Mouse (Mus musculus): Measurements from ENCODE around the gene Dlg2. TPM values are rescaled to one million over a fixed set of nuclear protein-coding genes. Genes with fewer than 3 reads are reported as not detected.

The Dlg2 gene
- 100 to 1,000 TPM; 394 to 431 TPM for total RNA-seq (2021)
- long read RNA-seq, experiment 1, partial matches to known transcripts: 4 of 24 reads
- long read RNA-seq, experiment 1, other reads (novel, unspliced or antisense): 16 of 24 reads
- long read RNA-seq, experiment 2, partial matches to known transcripts: 2 of 20 reads
- long read RNA-seq, experiment 2, other reads (novel, unspliced or antisense): 14 of 20 reads

DNA sequence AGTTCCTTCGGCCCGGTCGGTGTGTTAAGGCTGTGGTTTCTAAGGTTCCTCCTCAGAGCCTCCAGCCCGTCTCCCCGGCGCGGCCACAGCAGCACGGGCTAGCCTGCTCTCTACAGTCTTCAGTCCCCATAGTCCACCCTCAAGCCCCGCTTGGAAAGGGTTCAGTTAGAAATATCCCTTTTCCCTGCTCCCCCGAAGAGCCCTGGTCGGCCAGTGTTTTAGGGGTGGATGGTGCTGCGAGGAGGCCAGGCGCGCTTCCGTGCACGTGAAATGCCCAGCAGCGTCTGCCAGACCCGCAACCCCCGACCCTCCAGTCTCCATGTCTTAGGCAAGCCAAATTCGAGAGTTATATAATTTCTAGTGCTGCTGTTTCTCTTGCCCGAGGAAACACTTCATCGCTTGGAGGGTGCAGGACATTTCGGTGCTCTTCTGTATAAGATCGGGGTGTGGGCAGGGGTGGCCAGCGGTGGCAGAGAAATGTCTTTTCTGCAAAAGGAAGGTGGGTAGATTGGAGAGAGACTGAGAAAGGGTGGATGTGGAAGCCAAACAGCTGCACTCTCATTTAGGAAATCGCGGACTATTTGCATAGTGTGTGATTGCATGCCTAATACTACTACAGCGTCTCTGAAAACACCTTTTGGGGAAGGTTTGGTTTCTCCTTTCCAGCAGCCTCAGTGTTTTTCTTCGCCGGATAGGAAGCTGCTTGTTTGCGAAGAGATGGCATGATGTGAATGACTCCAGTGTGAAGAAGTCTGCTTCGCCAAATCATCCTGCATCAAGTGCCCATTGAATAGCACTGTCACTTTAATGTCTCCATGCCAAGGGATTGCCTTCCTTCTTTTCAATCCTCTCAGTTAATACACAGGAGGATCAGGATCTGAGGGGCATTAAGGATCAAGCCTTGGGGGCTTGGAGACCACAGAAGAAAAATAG lies at the start of gene Dlg2:
TSS of gene Dlg2 (plus strand) at position 360 of the 933 bp plus-strand sequence.
- intact Hi-C loops (cut with DNase I): no loop called here
- peak; percentile 50 to 66 for DNase-seq (ENCODE audit: low spot score in 2 of 2)

DNA sequence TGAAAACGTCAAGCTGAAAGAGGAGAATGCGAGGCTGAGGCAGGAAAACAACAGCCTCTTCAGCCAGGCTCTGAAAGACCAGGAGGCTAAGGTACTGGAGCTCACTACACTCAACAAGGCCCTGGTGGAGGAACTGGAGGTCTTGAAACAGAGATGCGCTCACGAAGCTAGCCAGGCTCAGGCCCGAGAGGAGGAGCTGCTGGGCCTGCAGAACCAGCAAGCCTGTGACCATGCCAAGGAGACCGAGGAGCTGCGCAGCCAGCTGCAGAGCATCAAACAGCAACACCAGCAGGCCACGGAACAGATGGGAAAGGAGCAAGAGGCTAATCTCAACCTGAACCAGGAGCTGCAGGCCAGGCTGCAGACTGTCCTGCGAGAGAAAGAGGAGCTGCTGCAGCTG lies 49.5 kb upstream of the Dlg2 start:
- DNase-seq (ENCODE audit: low spot score in 2 of 2): no peak
- intact Hi-C loops (cut with DNase I): no loop called here

DNA sequence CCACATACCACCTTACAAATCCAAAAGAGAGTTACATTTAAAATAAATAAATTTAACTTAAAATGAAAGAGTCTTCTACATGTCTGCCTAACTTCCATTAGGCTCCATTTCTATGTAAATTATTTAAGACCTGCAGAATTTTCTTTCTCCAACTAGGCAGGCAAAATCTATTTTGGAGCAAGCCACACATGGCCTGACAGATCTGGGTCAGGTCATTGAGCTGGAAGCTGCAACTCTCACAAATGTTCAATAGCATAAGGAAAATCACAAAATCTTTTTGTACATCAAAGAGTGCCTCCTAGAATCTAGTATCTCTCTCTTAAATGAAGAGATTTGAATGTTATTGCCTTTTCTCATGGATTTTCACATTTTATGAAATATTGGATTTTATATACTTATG lies 44.3 kb upstream of the Dlg2 start:
- DNase-seq (ENCODE audit: low spot score in 2 of 2): no peak
- intact Hi-C loops (cut with DNase I): no loop called here

DNA sequence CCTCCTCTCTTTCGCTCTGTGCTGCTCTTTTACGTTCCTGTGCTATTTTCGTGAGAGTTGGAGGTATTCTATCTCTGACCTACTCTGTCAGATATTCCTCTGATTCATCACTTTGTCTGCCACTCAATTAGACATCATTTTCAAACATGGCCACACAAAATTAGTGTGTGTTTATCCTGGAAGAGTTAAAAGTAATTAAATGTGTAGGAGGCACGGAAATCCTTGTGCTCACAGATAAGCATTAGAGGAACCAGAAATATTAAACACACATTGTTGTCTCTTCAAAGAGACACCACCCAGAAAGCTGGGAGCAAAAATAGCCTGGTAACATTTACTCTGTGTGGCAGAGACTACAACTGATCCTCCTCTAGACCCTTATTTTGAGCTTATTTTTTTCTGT lies 36.4 kb upstream of the Dlg2 start:
- intact Hi-C loops (cut with DNase I): no loop called here
- no peak for DNase-seq (ENCODE audit: low spot score in 2 of 2)

DNA sequence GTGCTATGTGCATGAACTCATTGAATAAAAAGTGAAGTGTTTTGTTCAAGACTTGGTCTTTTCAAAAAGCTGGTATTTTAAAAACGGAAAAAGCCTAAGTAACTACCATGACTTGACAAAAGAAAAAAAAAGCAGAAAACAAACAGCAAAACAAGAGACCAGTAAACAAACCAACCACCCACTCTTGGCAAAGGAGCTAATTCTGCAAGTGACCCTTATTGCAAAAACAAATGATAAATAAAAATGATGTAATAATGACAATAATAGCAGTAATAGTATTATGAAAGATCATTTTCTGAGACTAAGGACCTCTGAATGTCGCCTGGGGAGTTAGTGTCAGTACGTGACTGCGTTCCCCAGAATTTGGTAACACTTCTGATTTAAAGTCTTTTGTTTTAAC lies 34.4 kb upstream of the Dlg2 start:
- intact Hi-C loops (cut with DNase I): no loop called here

DNA sequence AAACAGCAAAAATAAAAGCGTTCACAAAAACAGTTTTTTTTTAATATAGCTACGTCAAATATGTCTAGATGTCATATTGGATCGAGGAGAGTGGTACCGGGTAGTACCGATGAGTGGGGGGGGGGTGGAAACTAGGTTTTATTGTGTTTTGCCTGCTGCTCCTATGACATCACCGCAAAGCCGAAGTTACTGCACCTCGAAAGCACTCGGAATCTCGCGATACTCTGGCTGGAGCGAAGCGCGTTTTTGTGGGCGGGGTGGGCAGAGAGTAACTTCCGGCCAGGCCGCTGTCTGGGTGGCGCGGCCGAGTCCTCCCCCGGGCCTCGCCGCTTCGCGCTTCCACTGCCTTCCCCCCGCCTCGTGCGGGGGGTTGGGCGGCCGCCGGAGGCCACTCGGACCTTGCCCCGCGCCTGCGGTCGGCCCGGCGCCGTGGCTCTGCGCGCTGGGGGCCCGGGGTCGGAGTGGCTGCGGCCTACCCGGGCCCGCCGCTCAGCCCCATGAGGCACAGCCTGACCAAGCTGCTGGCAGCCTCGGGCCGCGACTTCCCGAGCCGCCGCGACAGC lies 33.9 kb upstream of the Dlg2 start, which contains the start of gene Crebzf:
TSS of gene Crebzf (plus strand) at position 212 of the 563 bp plus-strand sequence.
- peak; percentile 96 to 98 for DNase-seq (ENCODE audit: low spot score in 2 of 2)
- intact Hi-C loops (cut with DNase I): no loop called here

More for the DNA sequence above, 34.4 kb upstream of the Dlg2 start:
- no peak for DNase-seq (ENCODE audit: low spot score in 2 of 2)

DNA sequence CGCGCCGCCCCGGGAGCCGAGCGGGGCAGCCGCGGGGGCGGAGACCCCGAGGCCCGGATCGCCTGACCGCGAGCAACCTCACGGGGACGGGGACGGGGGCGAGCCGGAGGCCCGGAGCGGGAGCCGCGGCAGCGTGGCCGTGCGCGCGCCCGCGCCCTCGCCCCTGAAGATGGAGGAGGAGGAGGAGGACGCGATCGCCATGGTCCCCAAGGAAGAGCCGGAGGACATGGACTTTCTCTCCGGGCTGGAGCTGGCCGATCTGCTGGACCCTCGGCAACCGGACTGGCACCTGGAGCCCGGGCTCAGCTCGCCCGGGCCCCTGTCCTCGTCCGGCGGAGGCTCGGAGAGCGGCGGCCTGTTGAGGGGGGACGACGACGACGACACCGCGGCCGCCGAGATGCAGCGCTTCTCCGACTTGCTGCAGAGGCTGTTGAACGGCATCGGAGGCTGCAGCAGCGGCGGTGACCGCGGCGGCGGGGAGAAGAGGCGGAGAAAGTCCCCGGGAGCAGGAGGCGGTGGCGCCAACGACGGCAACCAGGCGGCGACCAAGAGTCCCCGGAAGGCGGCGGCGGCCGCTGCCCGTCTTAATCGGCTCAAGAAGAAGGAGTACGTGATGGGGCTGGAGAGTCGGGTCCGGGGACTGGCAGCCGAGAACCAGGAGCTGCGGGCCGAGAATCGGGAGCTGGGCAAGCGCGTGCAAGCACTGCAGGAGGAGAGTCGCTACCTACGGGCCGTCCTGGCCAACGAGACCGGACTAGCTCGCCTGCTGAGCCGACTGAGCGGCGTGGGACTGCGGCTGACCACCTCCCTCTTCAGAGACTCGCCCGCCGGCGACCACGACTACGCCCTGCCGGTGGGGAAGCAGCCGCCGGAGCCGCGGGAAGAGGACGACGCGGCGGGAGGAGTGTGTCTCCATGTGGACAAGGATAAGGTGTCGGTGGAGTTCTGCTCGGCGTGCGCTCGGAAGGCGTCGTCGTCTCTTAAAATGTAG lies 33.1 kb upstream of the Dlg2 start:
- peak; percentile 52 to 62 for DNase-seq (ENCODE audit: low spot score in 2 of 2)
- intact Hi-C loops (cut with DNase I): no loop called here

DNA sequence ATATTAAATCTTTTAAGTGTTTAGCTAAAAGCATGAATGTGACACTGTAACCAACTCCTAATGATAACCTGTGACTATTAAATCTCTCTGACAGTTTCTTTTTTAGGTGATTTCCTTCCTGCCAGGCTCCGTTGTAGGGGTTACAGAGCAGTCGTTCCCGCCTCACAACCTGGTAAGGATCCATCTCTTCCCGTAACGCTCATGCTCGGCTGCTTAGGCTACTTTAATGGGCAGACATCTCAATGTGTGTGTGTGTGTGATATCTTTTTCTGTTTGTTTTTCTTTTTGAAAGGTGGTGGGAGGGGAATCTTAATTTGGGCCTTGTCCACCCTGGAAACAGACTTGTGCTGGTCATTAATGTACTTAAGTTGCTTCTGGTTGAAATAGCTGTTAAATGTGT lies 32.3 kb upstream of the Dlg2 start:
- intact Hi-C loops (cut with DNase I): no loop called here
- no peak for DNase-seq (ENCODE audit: low spot score in 2 of 2)

DNA sequence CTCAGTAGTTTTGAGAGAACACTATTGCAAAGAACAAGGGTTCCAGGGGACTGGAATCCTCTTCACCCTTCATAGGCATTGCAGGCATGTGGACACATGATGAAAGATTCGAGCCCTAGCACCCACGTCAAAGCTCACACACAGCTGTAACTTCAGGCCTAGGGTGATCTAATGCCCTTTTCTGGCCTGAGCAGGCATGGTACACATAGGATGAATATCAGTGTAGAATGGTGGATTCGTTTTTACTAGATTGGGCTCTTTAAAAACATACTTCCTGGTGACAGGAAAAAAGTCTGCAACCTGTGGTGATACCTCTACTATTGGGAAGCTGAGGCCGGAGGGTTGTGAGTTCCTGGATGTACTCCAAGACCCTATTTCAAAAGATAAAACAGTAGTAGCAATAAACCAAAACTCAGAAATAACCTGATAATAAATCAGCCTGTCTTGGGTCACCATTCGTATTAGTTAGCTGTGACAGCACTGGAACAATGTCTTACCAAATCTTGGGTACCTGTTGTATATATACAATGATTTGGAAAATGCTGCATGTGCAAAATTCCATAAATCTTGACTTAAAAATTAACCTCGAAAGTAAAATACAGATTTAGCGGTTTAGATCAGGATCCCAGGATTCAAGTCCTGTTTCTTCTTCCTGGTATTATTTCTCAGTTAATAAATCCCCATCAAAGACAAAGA lies 20.2 kb upstream of the Dlg2 start:
- no peak for DNase-seq (ENCODE audit: low spot score in 2 of 2)
- intact Hi-C loops (cut with DNase I): no loop called here

DNA sequence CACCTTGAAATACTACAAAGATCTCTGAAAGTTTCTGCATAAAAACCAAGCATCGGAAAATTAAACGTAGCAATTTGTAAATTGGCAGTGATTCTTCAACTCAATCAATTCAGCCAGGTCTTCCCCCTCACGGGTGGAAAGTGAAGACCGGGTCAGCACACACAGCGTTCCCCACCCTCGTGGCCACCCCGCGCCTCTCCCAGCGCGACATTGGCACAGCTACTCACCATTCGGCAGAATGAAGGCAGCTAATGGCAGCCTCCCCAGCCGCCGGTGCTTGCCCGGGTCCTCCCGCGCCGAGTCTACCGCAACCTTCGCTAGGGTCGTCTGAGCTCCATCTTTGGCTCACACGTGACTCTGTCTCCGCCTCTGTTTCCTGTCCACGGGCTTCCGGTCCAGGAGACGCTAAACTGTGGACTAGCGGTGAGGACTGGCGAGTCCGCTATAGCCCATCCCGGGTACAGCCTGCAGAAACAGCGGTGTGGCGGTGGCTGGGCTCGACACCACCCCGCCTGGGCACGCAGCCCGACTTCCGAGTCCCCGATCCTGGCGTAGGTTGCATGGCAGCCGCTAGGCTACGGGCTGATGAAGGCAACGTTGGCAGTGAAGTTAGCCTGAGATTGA lies 19.5 kb upstream of the Dlg2 start, which contains the start of gene Tmem126a:
TSS of gene Tmem126a (minus strand) at position 385 of the 624 bp plus-strand sequence.
- peak; percentile 84 to 86 for DNase-seq (ENCODE audit: low spot score in 2 of 2)
- intact Hi-C loops (cut with DNase I): no loop called here

DNA sequence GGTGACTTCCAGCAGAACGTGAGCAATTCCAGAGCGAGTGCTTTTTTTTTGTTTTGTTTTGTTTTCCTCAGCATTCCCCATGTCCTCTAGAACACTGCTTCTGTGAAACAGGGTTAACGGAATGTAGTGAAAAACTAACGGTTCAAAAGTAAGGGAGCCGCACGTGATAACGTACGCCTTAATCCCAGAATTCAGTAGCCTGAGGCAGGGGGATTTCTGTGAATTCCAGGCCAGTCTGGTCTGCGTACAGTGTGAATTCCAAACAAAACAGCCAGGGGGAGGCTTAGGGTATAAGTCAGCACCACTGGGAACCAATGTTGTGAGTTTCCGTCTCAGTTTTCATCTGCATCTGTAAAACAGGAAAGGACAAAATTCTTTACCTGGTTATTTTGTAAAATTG lies 19.0 kb upstream of the Dlg2 start:
- intact Hi-C loops (cut with DNase I): no loop called here
- no peak for DNase-seq (ENCODE audit: low spot score in 2 of 2)

DNA sequence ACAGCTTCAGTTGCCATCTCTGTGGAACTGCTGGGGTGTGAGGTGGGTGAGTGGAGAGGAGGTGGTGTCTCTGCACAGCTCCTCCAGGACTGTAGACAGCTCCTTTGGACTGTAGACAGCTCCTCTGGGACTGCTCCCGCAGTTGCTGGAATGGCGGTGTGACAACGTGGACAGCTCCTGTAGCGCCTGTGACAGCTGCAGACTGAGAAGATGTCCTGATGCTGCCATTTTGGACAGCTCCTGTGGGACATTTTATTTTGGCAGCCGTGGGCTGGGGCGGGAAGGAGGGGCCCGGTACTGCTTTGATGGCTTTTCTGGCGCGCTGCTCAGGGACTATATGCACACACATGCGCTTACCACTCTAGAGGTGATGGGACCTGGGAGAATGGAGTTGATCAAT lies 16.1 kb upstream of the Dlg2 start:
- intact Hi-C loops (cut with DNase I): no loop called here
- no peak for DNase-seq (ENCODE audit: low spot score in 2 of 2)

DNA sequence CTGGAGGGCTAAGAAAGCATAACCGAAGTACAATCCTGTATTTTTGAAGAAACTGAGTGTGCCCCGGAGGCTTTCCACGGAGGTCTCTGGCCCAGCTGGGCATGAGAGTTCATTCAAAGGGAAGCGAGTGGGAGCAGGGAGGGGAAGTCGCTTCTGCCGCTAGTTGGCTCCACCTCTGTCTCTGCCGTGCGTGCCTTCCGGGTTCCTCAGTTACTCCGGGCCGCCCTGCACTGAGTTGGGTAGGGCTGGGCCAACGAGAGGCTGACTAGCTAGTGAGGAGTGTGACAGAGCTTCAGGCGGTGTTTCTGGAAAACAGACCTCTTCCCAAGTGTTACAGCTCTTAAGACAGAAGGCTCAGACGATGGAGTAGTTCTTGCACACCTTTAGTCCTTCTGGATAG lies 15.5 kb upstream of the Dlg2 start:
- intact Hi-C loops (cut with DNase I): no loop called here
- no peak for DNase-seq (ENCODE audit: low spot score in 2 of 2)

DNA sequence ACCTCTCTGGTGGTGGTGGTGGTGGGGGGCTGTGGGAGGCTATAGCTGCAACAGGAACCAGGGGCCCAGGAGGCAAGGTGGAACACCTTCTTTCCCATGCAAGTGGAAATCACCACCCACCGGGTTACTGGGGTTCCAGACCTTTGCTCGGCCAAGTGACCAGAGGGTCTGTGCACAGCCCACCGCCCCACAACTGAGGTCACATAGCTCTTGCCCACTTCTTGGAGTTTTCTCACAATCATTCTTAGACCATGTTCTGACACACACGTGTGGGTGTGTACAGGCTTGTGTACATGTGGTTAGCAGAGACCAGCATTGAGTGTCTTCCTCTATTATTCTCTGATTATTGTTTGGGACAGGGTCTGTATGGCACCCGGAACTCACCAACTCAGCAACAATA lies 15.0 kb upstream of the Dlg2 start:
- intact Hi-C loops (cut with DNase I): no loop called here
- DNase-seq (ENCODE audit: low spot score in 2 of 2): no peak

DNA sequence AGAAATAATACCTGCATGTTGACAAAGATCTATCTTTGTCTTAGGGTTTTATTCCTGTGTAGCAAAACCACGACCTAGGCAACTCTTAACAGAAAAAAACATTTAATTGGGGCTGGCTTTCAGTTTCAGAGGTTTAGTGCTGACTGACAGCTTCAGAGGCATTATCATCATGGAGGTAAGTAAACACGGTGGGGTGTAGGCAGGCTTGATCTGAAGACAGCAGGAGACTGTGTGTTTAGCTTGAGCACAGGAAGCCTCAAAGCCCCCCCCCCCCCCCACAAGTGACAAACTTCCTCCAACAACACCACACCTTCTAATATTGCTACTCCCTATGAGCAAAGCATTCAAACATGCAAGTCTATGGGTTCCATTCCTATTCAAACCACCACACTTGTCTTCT lies 3.0 kb upstream of the Dlg2 start:
- DNase-seq (ENCODE audit: low spot score in 2 of 2): no peak
- intact Hi-C loops (cut with DNase I): no loop called here

DNA sequence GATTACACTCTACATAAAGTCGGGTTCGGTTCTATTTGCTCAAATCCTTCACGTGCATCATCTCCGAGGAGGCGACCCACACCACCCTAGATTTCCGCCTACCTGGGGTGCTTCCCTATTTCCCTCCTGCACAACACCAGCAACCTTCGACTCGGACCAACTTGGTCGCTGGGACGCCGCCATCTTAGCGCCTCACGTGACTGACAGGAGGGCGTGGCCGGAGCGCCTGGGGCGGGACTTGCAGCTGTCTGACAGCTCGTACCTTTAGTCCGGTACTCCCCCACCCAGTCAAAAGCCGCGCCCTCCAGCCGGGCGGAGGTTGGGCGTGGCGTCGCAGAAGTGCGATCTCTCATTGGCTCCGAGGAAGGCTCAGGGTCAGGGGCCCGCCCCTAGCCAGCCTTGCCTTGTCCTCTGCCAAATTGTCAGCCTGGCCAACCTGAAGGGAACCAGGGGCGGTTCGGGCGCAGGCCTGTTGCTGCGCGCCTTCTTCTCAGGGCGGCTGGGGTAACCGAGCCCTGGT lies 619 bp upstream of the Dlg2 start, which contains the start of gene Tmem126b:
TSS of gene Tmem126b (minus strand) at position 209 of the 520 bp plus-strand sequence.
- peak; percentile 98 for DNase-seq (ENCODE audit: low spot score in 2 of 2)
- intact Hi-C loops (cut with DNase I): no loop called here

DNA sequence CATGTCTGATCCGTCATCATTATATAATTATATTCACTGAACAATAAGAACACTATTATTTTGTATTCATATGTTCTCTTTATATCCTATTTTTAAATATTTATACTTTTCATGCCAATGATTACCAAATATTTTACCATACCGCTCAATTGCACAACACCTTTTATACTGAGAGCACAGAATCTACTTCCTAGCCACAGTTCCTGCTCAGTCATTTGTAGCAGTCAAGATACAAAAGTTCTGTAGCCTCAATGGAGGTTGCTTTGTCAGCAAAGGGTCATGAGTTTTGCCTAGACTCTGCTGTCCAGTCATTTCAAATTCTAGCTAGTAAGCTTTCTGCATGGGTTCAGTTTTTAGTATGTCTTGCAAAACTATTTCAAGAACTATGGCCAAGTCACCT lies 6.1 kb downstream of the Dlg2 start:
- DNase-seq (ENCODE audit: low spot score in 2 of 2): no peak
- intact Hi-C loops (cut with DNase I): no loop called here

DNA sequence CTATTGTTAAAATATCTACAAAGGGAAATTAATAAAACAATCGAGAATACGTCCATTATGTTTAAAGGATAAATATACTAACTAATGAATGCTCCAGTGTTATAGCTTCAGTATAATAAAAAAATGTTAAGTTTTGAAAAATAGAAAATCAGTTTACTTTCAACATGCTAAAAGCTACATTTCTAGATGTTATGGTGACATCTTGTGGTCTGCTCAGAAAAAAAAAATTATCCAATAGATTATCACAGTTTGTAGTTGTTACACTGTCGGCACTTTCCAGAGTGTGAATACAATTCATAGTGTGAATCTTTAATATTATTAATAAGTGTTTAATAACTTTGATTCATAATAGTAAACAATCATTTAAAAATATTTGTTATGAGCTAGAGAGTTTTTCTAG lies 31.7 kb downstream of the Dlg2 start:
- DNase-seq (ENCODE audit: low spot score in 2 of 2): no peak
- intact Hi-C loops (cut with DNase I): loop anchor here (5.0 kb wide), 1 partner anchor 231 kb away; no protein-coding TSS in a partner anchor
